Mouse (Mus musculus) stomach, postnatal 0 days (tissue): ENCODE measurements around the gene Ush2a.

Source experiments
- CTCF ChIP-seq: IDR thresholded peaks from 2 replicates; pipeline ENCODE4 v1.5.1; 2016; ENCODE audit warnings: antibody characterized with exemption, low read depth, mild to moderate bottlenecking, moderate library complexity
- EP300 ChIP-seq: optimal IDR thresholded peaks from 2 replicates; pipeline ENCODE3; 2016; ENCODE audit warnings: antibody characterized with exemption

DNA sequence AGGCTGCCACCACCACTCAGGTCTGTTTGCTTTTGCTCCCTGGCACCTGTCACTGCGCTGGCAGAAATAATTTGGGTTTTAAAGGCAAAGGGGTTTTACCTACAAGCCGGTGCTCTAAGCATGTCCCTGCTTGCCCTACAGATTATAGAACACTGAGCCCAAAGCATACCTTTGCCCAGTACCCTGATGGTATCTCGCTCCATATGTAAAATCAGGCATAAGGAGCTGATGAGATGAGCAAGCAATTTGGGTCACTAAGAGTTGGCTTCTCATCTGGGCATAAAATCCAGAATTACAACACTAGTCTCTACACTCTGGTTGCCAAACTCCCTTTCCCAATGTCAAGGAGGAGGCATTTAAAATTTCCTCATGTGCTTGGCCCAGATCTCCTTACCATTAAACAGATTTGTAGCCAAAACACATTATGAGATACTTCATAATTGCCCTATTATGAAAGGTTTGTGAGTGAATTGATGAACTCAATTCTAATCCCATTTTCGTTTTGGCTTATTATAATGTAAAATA lies 616.8 kb downstream of the Ush2a start:
- TF ChIP-seq EP300 (no peak), CTCF (no peak)
